Mouse (Mus musculus): Measurements from ENCODE around the gene Gtf2h2.

- TF ChIP-seq CTCF (conservative IDR thresholded peaks at IDR 0.05; ENCODE audit: low read length) (no peak), POU5F1 (IDR thresholded peaks at IDR 0.05; ENCODE audit: borderline replicate concordance, low read length) (no peak), NANOG (IDR thresholded peaks at IDR 0.05; ENCODE audit: borderline replicate concordance, low read length) (no peak)
Observed at GRCm38 (mm10) chr13:100517652-100518153, 25.3 kb upstream of the Gtf2h2 start.

All from E14TG2a.4 (cell line).